Comparison of ENCODE assay signal across 8 mouse cellular contexts in the genomic region with DNA sequence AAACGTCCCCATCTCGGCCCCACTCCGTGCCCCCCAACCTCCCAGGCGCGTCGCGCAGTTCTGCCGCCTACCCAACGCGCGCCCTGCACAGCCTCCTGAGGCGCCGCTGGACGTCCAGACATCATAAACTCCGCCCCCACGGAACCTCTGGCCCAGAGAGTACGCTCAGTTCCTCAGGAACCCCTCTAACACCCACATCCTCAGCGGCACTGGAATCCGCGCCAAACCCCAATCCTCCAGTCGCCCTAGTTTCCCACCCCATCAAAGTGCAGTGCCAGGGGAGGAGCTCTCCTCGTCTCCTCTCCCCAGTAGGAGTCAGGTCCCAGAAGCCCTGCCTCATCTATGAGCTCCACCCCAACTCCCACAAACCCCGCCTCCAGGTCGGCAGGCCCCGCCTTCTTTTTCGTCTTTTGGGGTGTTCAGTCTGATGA. TPM values are rescaled to one million over a fixed set of nuclear protein-coding genes. Genes with fewer than 3 reads are reported as not detected.
A peak's percentile ranks its signal among the peaks of the same experiment; 100 is the strongest.
DNase-seq lines count a peak whose midpoint lies in the region; ATAC-seq and TF ChIP-seq lines count a peak whose summit lies in the region.

No protein-coding gene starts in this region.

- H3K9me3 ChIP-seq in E14TG2a.4 (ENCODE audit: low read length), result no peaks in the 10 kb centered on the region
- no peaks in the 10 kb centered on the region for H3K9me3 ChIP-seq in forebrain, postnatal 0 days (ENCODE audit: low read length)
- H3K9me3 ChIP-seq in neural tube, embryonic 15.5 days (replicated peaks), result no peaks in the 10 kb centered on the region

- TF ChIP-seq CTCF in E14TG2a.4 (conservative IDR thresholded peaks at IDR 0.05; ENCODE audit: low read length), result no peak
- no peak for TF ChIP-seq CTCF in cerebellum, adult 2 months (IDR thresholded peaks at IDR 0.05; ENCODE audit: borderline replicate concordance, insufficient read depth, low read depth, low read length)
- TF ChIP-seq CTCF in forebrain, postnatal 0 days (IDR thresholded peaks at IDR 0.05; ENCODE audit: low read depth), result no peak
- no peak for TF ChIP-seq CTCF in lung, adult 2 months (IDR thresholded peaks at IDR 0.05; ENCODE audit: insufficient read depth, low read length)
- no peak for TF ChIP-seq CTCF in thymus, adult 2 months (IDR thresholded peaks at IDR 0.05; ENCODE audit: borderline replicate concordance, control insufficient read depth, extremely low read depth, insufficient read depth, low read length, poor library complexity)

- H3K27ac ChIP-seq in cerebellum, adult 2 months (ENCODE audit: insufficient read depth, low read length), result peak overlapping the region; percentile 97
- no peak overlapping the region for H3K27ac ChIP-seq in forebrain, postnatal 0 days (ENCODE audit: low read depth, low read length)
- H3K27ac ChIP-seq in neural tube, embryonic 15.5 days (replicated peaks), result no peak overlapping the region
- H3K27ac ChIP-seq in thymus, adult 2 months (ENCODE audit: control insufficient read depth, insufficient read depth, low read length), result peak overlapping the region; percentile 5; the same call in 1 of the 2 replicates

- peak overlapping the region; percentile 92 for H3K4me2 ChIP-seq in forebrain, postnatal 0 days (ENCODE audit: low read depth)
- H3K4me2 ChIP-seq in neural tube, embryonic 15.5 days, result peak overlapping the region; percentile 90

- H3K9ac ChIP-seq in forebrain, postnatal 0 days, result peak overlapping the region; percentile 19; the same call in 1 of the 2 replicates
- H3K9ac ChIP-seq in neural tube, embryonic 15.5 days (replicated peaks), result peak overlapping the region; percentile 18

- DNase-seq in cerebellum, adult 2 months, result peak; percentile 89 to 90
- DNase-seq in forebrain, postnatal 0 days, result peak; percentile 59
- peak; percentile 74 for DNase-seq in heart, postnatal 4 days
- peak; percentile 84 to 89 for DNase-seq in layer of hippocampus, adult 8-10 months (ENCODE audit: low spot score in 2 of 2)
- DNase-seq in lung, adult 2 months, result peak; percentile 73
- DNase-seq in thymus, adult 2 months, result peak; percentile 88

- TF ChIP-seq POLR2A in cerebellum, adult 2 months (IDR thresholded peaks at IDR 0.05; ENCODE audit: borderline replicate concordance, insufficient read depth, low read length), result peak; percentile 39; the same call in 1 of the 2 replicates
- peak; percentile 29; the same call in 1 of the 2 replicates for TF ChIP-seq POLR2A in lung, adult 2 months (IDR thresholded peaks at IDR 0.05; ENCODE audit: borderline replicate concordance, extremely low read depth, low read depth, low read length)
- peak; percentile 63 for TF ChIP-seq POLR2A in thymus, adult 2 months (IDR thresholded peaks at IDR 0.05; ENCODE audit: control insufficient read depth, extremely low read depth, insufficient read depth, low read length, poor library complexity)

- WGBS in cerebellum, adult 2 months, result 3% methylated on average over 26 of the region's 26 CpGs
- 2% methylated on average over 26 of the region's 26 CpGs for WGBS in forebrain, postnatal 0 days
- WGBS in lung, adult 2 months, result 3% methylated on average over 26 of the region's 26 CpGs
- 2% methylated on average over 26 of the region's 26 CpGs for WGBS in neural tube, embryonic 15.5 days
- WGBS in thymus, adult 2 months, result 1% methylated on average over 26 of the region's 26 CpGs

- peaks cover 56% of the 10 kb centered on the region for H3K4me1 ChIP-seq in E14TG2a.4 (replicated peaks; ENCODE audit: low read depth, low read length)
- H3K4me1 ChIP-seq in cerebellum, adult 2 months (ENCODE audit: control insufficient read depth, insufficient read depth, low read length), result peaks cover 14% of the 10 kb centered on the region
- peaks cover 21% of the 10 kb centered on the region for H3K4me1 ChIP-seq in forebrain, postnatal 0 days (ENCODE audit: insufficient read depth)
- peaks cover 9% of the 10 kb centered on the region for H3K4me1 ChIP-seq in lung, adult 2 months (ENCODE audit: control insufficient read depth, insufficient read depth, low read length)
- peaks cover 52% of the 10 kb centered on the region for H3K4me1 ChIP-seq in neural tube, embryonic 15.5 days
- H3K4me1 ChIP-seq in thymus, adult 2 months (replicated peaks; ENCODE audit: control insufficient read depth, insufficient read depth, low read length), result peaks cover 30% of the 10 kb centered on the region

- H3K27me3 ChIP-seq in E14TG2a.4 (ENCODE audit: insufficient read depth, low read length), result peaks cover 44% of the 10 kb centered on the region
- no peaks in the 10 kb centered on the region for H3K27me3 ChIP-seq in cerebellum, adult 2 months (ENCODE audit: control insufficient read depth, insufficient read depth, low read length)
- H3K27me3 ChIP-seq in forebrain, postnatal 0 days (ENCODE audit: insufficient read depth, low read length), result no peaks in the 10 kb centered on the region
- peaks cover 20% of the 10 kb centered on the region for H3K27me3 ChIP-seq in neural tube, embryonic 15.5 days (replicated peaks)
- no peaks in the 10 kb centered on the region for H3K27me3 ChIP-seq in thymus, adult 2 months (ENCODE audit: control insufficient read depth, insufficient read depth, low read length)

- peak overlapping the region; percentile 80 for H3K4me3 ChIP-seq in E14TG2a.4 (replicated peaks; ENCODE audit: low read length)
- H3K4me3 ChIP-seq in cerebellum, adult 2 months (replicated peaks; ENCODE audit: insufficient read depth, low read depth, low read length), result peak overlapping the region; percentile 79
- peak overlapping the region; percentile 45 for H3K4me3 ChIP-seq in forebrain, postnatal 0 days (ENCODE audit: low read depth, low read length)
- peak overlapping the region; percentile 60 for H3K4me3 ChIP-seq in lung, adult 2 months (replicated peaks; ENCODE audit: extremely low read depth, low read depth, low read length)
- H3K4me3 ChIP-seq in neural tube, embryonic 15.5 days (replicated peaks), result peak overlapping the region; percentile 78
- H3K4me3 ChIP-seq in thymus, adult 2 months (ENCODE audit: control insufficient read depth, insufficient read depth, low read length), result peak overlapping the region; percentile 97

- peak; percentile 44 for ATAC-seq in forebrain, postnatal 0 days
- ATAC-seq in neural tube, embryonic 15.5 days (ENCODE audit: low FRiP score), result 0 out of 2 replicates have a peak, but pooled peaks have one; percentile 21

- H3K36me3 ChIP-seq in E14TG2a.4 (ENCODE audit: insufficient read depth, low read length), result no peaks in the 10 kb centered on the region
- H3K36me3 ChIP-seq in forebrain, postnatal 0 days (ENCODE audit: insufficient read depth), result no peaks in the 10 kb centered on the region
- H3K36me3 ChIP-seq in neural tube, embryonic 15.5 days, result no peaks in the 10 kb centered on the region
- H3K36me3 ChIP-seq in thymus, adult 2 months (ENCODE audit: control insufficient read depth, insufficient read depth, low read length), result no peaks in the 10 kb centered on the region

RNA-seq across cellular contexts. Expression of a gene that starts 2.9 kb away (rescaled TPM):
- 194 and 222 TPM in 2 replicates for polyA plus RNA-seq in cerebellum, adult 2 months (2012; rRNA removed)
- total RNA-seq in forebrain, postnatal 0 days (2014; rRNA removed), result 7.8 and 11.4 TPM in 2 replicates
- 12.2 and 15.1 TPM in 2 replicates for polyA plus RNA-seq in forebrain, postnatal 0 days (2015; fragmentation: Nextera tagmentation; extraction: Ambion mirVana)
- under 1 TPM; 0.52 to 0.91 TPM for total RNA-seq in heart, postnatal 4 days (2021)
- 100 to 1,000 TPM; 211 to 266 (median 228) TPM for total RNA-seq in layer of hippocampus, adult 8-10 months (2022)
- 5.2 and 6.7 TPM in 2 replicates for polyA plus RNA-seq in lung, adult 2 months (2012; rRNA removed)
- polyA plus RNA-seq in neural tube, embryonic 15.5 days (2015; fragmentation: Nextera tagmentation; extraction: Ambion mirVana), result 6.3 and 7.3 TPM in 2 replicates
- polyA plus RNA-seq in thymus, adult 2 months (2012; rRNA removed), result 361 and 385 TPM in 2 replicates

RNA-seq across cellular contexts. Expression of a gene that starts 4.0 kb away (rescaled TPM):
- 57.3 and 66.9 TPM in 2 replicates for polyA plus RNA-seq in cerebellum, adult 2 months (2012; rRNA removed)
- total RNA-seq in forebrain, postnatal 0 days (2014; rRNA removed), result 24.2 and 27.2 TPM in 2 replicates
- 17.6 and 20.2 TPM in 2 replicates for polyA plus RNA-seq in forebrain, postnatal 0 days (2015; fragmentation: Nextera tagmentation; extraction: Ambion mirVana)
- total RNA-seq in heart, postnatal 4 days (2021), result 10 to 100 TPM; 37.8 to 41.8 TPM
- 10 to 100 TPM; 40.2 to 53.2 (median 46.0) TPM for total RNA-seq in layer of hippocampus, adult 8-10 months (2022)
- 38.7 and 40.9 TPM in 2 replicates for polyA plus RNA-seq in lung, adult 2 months (2012; rRNA removed)
- 20.1 and 21.3 TPM in 2 replicates for polyA plus RNA-seq in neural tube, embryonic 15.5 days (2015; fragmentation: Nextera tagmentation; extraction: Ambion mirVana)
- 116 and 120 TPM in 2 replicates for polyA plus RNA-seq in thymus, adult 2 months (2012; rRNA removed)

RNA-seq across cellular contexts. Expression of a gene that starts 12.3 kb away (rescaled TPM):
- 7.4 and 8.5 TPM in 2 replicates for polyA plus RNA-seq in cerebellum, adult 2 months (2012; rRNA removed)
- 9.6 and 19.9 TPM in 2 replicates for total RNA-seq in forebrain, postnatal 0 days (2014; rRNA removed)
- polyA plus RNA-seq in forebrain, postnatal 0 days (2015; fragmentation: Nextera tagmentation; extraction: Ambion mirVana), result 8.2 and 11.4 TPM in 2 replicates
- 1 to 10 TPM; 6.1 to 9.5 TPM for total RNA-seq in heart, postnatal 4 days (2021)
- 10 to 100 TPM; 12.5 to 18.5 (median 15.2) TPM for total RNA-seq in layer of hippocampus, adult 8-10 months (2022)
- polyA plus RNA-seq in lung, adult 2 months (2012; rRNA removed), result 2.4 and 2.9 TPM in 2 replicates
- polyA plus RNA-seq in neural tube, embryonic 15.5 days (2015; fragmentation: Nextera tagmentation; extraction: Ambion mirVana), result 14.9 and 15.8 TPM in 2 replicates
- polyA plus RNA-seq in thymus, adult 2 months (2012; rRNA removed), result 3.4 and 5.8 TPM in 2 replicates

RNA-seq across cellular contexts. Expression of a gene that starts 14.7 kb away (rescaled TPM):
- 61.4 and 69.4 TPM in 2 replicates for polyA plus RNA-seq in cerebellum, adult 2 months (2012; rRNA removed)
- total RNA-seq in forebrain, postnatal 0 days (2014; rRNA removed), result 39.9 and 43.7 TPM in 2 replicates
- polyA plus RNA-seq in forebrain, postnatal 0 days (2015; fragmentation: Nextera tagmentation; extraction: Ambion mirVana), result 86.1 and 86.4 TPM in 2 replicates
- total RNA-seq in heart, postnatal 4 days (2021), result 10 to 100 TPM; 22.3 to 24.4 TPM
- total RNA-seq in layer of hippocampus, adult 8-10 months (2022), result 10 to 100 TPM; 74.1 to 82.9 (median 79.8) TPM
- polyA plus RNA-seq in lung, adult 2 months (2012; rRNA removed), result 81.8 and 88.0 TPM in 2 replicates
- polyA plus RNA-seq in neural tube, embryonic 15.5 days (2015; fragmentation: Nextera tagmentation; extraction: Ambion mirVana), result 109 and 112 TPM in 2 replicates
- 160 and 169 TPM in 2 replicates for polyA plus RNA-seq in thymus, adult 2 months (2012; rRNA removed)

RNA-seq across cellular contexts. Expression of a gene that starts 16.5 kb away (rescaled TPM):
- 6.3 and 7.4 TPM in 2 replicates for polyA plus RNA-seq in cerebellum, adult 2 months (2012; rRNA removed)
- 2.7 and 3.2 TPM in 2 replicates for total RNA-seq in forebrain, postnatal 0 days (2014; rRNA removed)
- polyA plus RNA-seq in forebrain, postnatal 0 days (2015; fragmentation: Nextera tagmentation; extraction: Ambion mirVana), result 3.8 and 4.8 TPM in 2 replicates
- total RNA-seq in heart, postnatal 4 days (2021), result 1 to 10 TPM; 2.5 to 3.4 TPM
- 1 to 10 TPM; 1.4 to 3.3 (median 2.4) TPM for total RNA-seq in layer of hippocampus, adult 8-10 months (2022)
- polyA plus RNA-seq in lung, adult 2 months (2012; rRNA removed), result 5.7 and 8.2 TPM in 2 replicates
- 12.3 and 14.9 TPM in 2 replicates for polyA plus RNA-seq in neural tube, embryonic 15.5 days (2015; fragmentation: Nextera tagmentation; extraction: Ambion mirVana)
- 13.0 and 16.0 TPM in 2 replicates for polyA plus RNA-seq in thymus, adult 2 months (2012; rRNA removed)

Comparison
In these comparisons a context has a peak if more than half of its experiments do, and no peak if none do; other contexts are left out.
1. H3K4me3 ChIP-seq: peak in every context shown above with its lines; median percentile 97 in thymus, adult 2 months; 80 in E14TG2a.4; 79 in cerebellum, adult 2 months; 78 in neural tube, embryonic 15.5 days; 60 in lung, adult 2 months; 45 in forebrain, postnatal 0 days.
2. H3K27ac ChIP-seq: peak in cerebellum, adult 2 months (single experiment) and thymus, adult 2 months (single experiment); none in forebrain, postnatal 0 days (single experiment) and neural tube, embryonic 15.5 days (single experiment).
3. RNA of a gene that starts 2.9 kb away (polyA plus RNA-seq): 361 to 385 TPM in thymus, adult 2 months and 194 to 222 TPM in cerebellum, adult 2 months; 12.2 to 15.1 TPM in forebrain, postnatal 0 days, 6.3 to 7.3 TPM in neural tube, embryonic 15.5 days and 5.2 to 6.7 TPM in lung, adult 2 months; every median in the first group is over 10 times any median in the second.
4. Peak in every context shown above with its lines, with median percentiles within 50 percentile points of each other: DNase-seq and POLR2A ChIP-seq.